Mouse (Mus musculus) stomach, postnatal 0 days (tissue): ENCODE data around the gene Chmp2a. TPM values are rescaled to one million over a fixed set of nuclear protein-coding genes. Genes with fewer than 3 reads are reported as not detected.

Experiments used
- ATAC-seq: fragments of 200-750 bp; cut with Nextera tagmentation; 2 replicates; pipeline ENCODE4 v1.8.0; 2017; ENCODE audit not compliant: low FRiP score, low TSS enrichment
- DNase-seq: peaks from one replicate; pipeline ENCODE4 v3.0.0-alpha.2; 2016; ENCODE audit warnings: low spot score
- H3K27ac ChIP-seq: fragments of 300-500 bp; sonication (generic); replicated peaks from 2 replicates; pipeline ENCODE4 v1.5.1; 2014; ENCODE audit warnings: mild to moderate bottlenecking, control low read depth
- H3K27me3 ChIP-seq: fragments of 300-500 bp; sonication (generic); 2 replicates; pipeline ENCODE4 v1.6.1; 2014; ENCODE audit warnings: low read length; ENCODE audit not compliant: control insufficient read depth, insufficient read depth
- H3K36me3 ChIP-seq: fragments of 300-500 bp; sonication (generic); 2 replicates; pipeline ENCODE4 v1.6.1; 2014; ENCODE audit warnings: low read length, mixed read lengths; ENCODE audit not compliant: control insufficient read depth, insufficient read depth
- H3K4me1 ChIP-seq: fragments of 300-500 bp; sonication (generic); replicated peaks from 2 replicates; pipeline ENCODE4 v1.6.1; 2014; ENCODE audit warnings: antibody characterized with exemption; ENCODE audit not compliant: control insufficient read depth, insufficient read depth
- H3K4me2 ChIP-seq: fragments of 300-500 bp; sonication (generic); replicated peaks from 2 replicates; pipeline ENCODE4 v1.6.1; 2014; ENCODE audit warnings: low read depth, mild to moderate bottlenecking, control low read depth, moderate library complexity
- H3K4me3 ChIP-seq: fragments of 300-500 bp; sonication (generic); 2 replicates; pipeline ENCODE4 v1.5.1; 2014; ENCODE audit warnings: low read depth, low read length, control low read depth
- H3K9ac ChIP-seq: fragments of 300-500 bp; sonication (generic); 2 replicates; pipeline ENCODE4 v1.6.1; 2014; ENCODE audit warnings: mild to moderate bottlenecking, low read length, control low read depth, mixed read lengths
- H3K9me3 ChIP-seq: fragments of 300-500 bp; sonication (generic); 2 replicates; pipeline ENCODE4 v1.6.1; 2016; ENCODE audit warnings: low read length; ENCODE audit not compliant: control insufficient read depth
- CTCF ChIP-seq: IDR thresholded peaks from 2 replicates; pipeline ENCODE4 v1.5.1; 2016; ENCODE audit warnings: antibody characterized with exemption, low read depth, mild to moderate bottlenecking, moderate library complexity
- EP300 ChIP-seq: optimal IDR thresholded peaks from 2 replicates; pipeline ENCODE3; 2016; ENCODE audit warnings: antibody characterized with exemption
- WGBS: fragments of 180-500 bp; shearing (Covaris S2); extraction: QIAGEN DNeasy Blood & Tissue Kit; methylation state at CpG from one replicate; pipeline ENCODE4 v1.1.7; 2014; 5-methylcytosine and 5-hydroxymethylcytosine counted together
- polyA plus RNA-seq: library from polyadenylated mRNA; unstranded; fragments of >200 nt; fragmentation: Nextera tagmentation; extraction: Ambion mirVana; gene quantifications from 2 replicates; pipeline ENCODE4 v1.2.1, GENCODE M21; 2015

Gene Chmp2a
- polyA plus RNA-seq, 1 experiment from 2014 or later, result 271 TPM

DNA sequence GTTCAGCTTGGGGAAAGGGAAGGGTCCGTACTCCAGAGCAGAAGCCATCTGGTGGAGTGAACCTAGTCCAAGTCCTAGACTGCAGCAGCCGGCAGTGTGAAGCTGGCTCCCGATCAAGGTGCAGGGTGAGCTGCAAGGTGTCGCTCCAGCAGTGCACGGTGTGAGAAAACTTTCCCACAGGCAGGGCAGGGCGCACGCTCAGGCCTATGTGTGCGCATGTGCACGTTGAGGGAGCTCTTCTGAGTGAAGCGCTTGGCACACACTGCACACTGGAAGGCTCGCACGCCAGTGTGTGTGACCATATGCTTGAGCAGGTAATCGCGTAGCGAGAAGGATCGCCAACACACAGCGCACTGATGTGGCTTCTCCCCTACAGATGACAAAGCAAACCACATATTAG lies 28.6 kb downstream of the Chmp2a start:
- DNase-seq (no peak), ATAC-seq (no peak)
- WGBS, result 88% methylated on average over 17 of the region's 17 CpGs
- no peaks in the 10 kb centered on the region for H3K9me3 ChIP-seq
- no peak overlapping the region for H3K9ac ChIP-seq
- H3K27ac ChIP-seq, result no peak overlapping the region
- H3K36me3 ChIP-seq, result peaks cover 8% of the 10 kb centered on the region
- no peaks in the 10 kb centered on the region for H3K4me1 ChIP-seq
- no peak for TF ChIP-seq EP300
- TF ChIP-seq CTCF, result no peak
- H3K4me3 ChIP-seq, result no peak overlapping the region
- H3K27me3 ChIP-seq, result no peaks in the 10 kb centered on the region
- H3K4me2 ChIP-seq, result no peak overlapping the region

DNA sequence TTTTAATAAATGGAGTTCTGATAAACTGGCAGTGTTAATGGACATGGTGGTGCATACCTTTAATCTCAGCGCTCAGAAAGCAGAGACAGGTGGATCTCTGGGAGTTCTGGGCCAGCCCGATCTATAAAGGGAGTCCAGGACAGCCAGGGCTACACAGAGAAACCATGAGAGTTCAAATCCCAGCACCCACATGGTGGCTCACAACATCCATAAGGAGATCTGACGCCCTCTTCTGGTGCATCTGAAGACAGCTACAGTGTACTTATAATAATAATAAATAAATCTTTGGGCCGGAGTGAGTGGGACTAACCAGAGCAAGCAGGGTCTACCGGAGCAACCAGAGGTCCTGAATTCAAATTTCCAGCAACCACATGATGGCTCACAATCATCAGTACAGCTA lies 31.2 kb downstream of the Chmp2a start:
- WGBS, result 79% methylated on average over 5 of the region's 5 CpGs
- ATAC-seq, result no peak
- H3K4me1 ChIP-seq, result no peaks in the 10 kb centered on the region

DNA sequence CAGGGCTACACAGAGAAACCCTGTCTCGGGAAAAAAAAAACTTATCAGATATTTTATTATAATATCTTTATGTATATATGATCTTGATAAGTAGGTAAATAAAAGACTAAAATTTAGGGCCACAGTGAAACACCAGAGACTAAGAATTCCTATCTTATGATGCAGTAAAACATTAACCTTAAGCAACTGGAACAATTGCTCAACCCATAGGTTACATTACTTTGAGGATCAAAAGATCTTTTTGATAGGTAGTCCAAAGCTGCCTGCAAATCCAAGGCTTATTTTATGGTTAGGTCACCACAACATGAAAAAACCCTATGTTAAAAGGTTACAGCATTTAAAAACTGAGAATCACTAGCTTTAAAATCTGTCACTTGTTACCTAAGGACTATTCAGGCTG lies 33.0 kb downstream of the Chmp2a start:
- 48% methylated on average over 1 of the region's 1 CpGs for WGBS
- Histone ChIP-seq H3K4me1 (no peaks in the 10 kb centered on the region), H3K9ac (no peak overlapping the region), H3K36me3 (peaks cover 5% of the 10 kb centered on the region; the same call in 1 of the 2 replicates), H3K27me3 (no peaks in the 10 kb centered on the region), H3K4me2 (no peak overlapping the region), H3K9me3 (no peaks in the 10 kb centered on the region), H3K27ac (no peak overlapping the region), H3K4me3 (no peak overlapping the region)
- DNase-seq (no peak), ATAC-seq (no peak)
- TF ChIP-seq CTCF (no peak), EP300 (no peak)

More for the DNA sequence above, 31.2 kb downstream of the Chmp2a start:
- Histone ChIP-seq H3K4me2 (no peak overlapping the region), H3K9ac (no peak overlapping the region), H3K36me3 (peaks cover 8% of the 10 kb centered on the region), H3K4me3 (no peak overlapping the region), H3K27me3 (no peaks in the 10 kb centered on the region), H3K27ac (no peak overlapping the region), H3K9me3 (no peaks in the 10 kb centered on the region)
- no peak for DNase-seq
- TF ChIP-seq EP300, result no peak
- TF ChIP-seq CTCF, result peak; percentile 32

DNA sequence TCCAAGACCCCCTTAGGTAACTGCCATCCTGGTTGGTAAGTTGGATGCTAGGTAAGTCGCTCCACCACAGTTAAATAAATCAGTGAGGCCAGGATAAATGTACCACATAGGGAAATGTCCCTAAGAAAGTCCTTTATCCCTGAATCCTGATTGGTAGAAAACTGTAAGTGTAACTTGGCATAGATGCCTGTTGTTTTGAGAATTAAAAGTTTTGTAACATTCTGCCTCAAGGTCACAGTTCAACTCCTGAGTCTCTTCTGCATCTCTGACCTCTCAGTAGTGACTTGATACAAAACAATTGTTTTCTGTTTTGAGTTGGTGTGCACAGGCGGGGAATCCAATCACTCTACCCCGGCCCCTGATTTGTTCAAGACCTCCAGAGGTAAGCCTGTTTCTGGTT lies 35.8 kb downstream of the Chmp2a start, which contains the start of gene Trim28:
Gene Trim28, plus strand, starts transcription at position 264 of the 400 bp plus-strand sequence.
- Histone ChIP-seq H3K27ac (no peak within 1 kb of the TSS), H3K4me2 (no peak within 1 kb of the TSS), H3K27me3 (no peaks in the 10 kb centered on the region), H3K9ac (no peak within 1 kb of the TSS), H3K4me3 (no peak within 1 kb of the TSS), H3K4me1 (no peaks in the 10 kb centered on the region), H3K36me3 (no peaks in the 10 kb centered on the region), H3K9me3 (no peaks in the 10 kb centered on the region)
- 80% methylated on average over 3 of the region's 3 CpGs for WGBS
- no peak for DNase-seq
- no peak for ATAC-seq
- no peak for TF ChIP-seq CTCF
- no peak for TF ChIP-seq EP300

DNA sequence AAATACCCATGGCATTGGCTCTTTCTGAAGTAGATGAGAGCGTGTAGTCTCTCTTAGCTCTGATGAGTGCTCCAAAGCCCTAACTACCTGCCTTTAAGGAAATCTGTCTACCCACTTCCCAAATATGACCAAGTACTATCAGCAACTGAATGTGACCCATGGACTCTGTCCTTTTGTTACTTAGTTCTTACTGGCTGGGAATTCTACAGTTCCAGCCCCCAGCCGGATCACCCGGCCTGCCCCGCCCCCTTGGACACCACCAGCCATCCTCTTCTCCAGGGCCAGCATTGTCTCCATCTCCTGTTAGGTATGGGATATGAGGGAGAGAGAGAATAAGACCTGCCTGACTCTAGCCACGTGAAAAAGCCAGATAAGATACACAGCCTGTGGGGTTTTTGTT lies 36.6 kb downstream of the Chmp2a start, which contains the start of gene Slc27a5:
Gene Slc27a5, minus strand, starts transcription at position 140 of the 400 bp plus-strand sequence.
- no peak for DNase-seq
- no peak within 1 kb of the TSS for H3K27ac ChIP-seq

DNA sequence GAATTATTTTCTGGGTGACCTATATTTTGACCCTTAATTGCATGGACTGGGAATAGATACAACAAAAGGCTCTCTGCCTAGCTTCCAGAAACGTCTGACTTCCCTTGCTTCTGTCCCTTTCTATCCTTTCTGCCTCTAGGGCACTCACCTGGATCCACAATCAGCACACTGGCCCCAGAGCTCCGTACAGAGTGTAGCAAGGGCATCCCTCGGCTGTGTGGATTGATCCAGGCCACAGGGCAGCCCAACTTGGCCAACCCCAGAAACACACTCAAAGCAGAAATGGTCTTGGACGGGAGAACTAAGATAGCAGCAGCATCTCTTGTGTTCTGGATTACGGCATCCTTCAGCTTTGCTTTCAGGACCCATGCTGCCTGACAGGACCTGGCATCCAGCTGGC lies 37.4 kb downstream of the Chmp2a start:
- H3K9ac ChIP-seq, result no peak overlapping the region
- DNase-seq (no peak), ATAC-seq (no peak)
- WGBS, result 69% methylated on average over 5 of the region's 5 CpGs
- H3K27ac ChIP-seq, result no peak overlapping the region
- no peak for TF ChIP-seq CTCF
- no peak for TF ChIP-seq EP300
- H3K36me3 ChIP-seq, result no peaks in the 10 kb centered on the region
- no peak overlapping the region for H3K4me3 ChIP-seq
- no peaks in the 10 kb centered on the region for H3K4me1 ChIP-seq
- no peaks in the 10 kb centered on the region for H3K27me3 ChIP-seq
- H3K4me2 ChIP-seq, result no peak overlapping the region
- no peaks in the 10 kb centered on the region for H3K9me3 ChIP-seq

More for the DNA sequence above, 36.6 kb downstream of the Chmp2a start, which contains the start of gene Slc27a5:
- Histone ChIP-seq H3K36me3 (no peaks in the 10 kb centered on the region), H3K4me2 (no peak within 1 kb of the TSS), H3K9me3 (no peaks in the 10 kb centered on the region), H3K27me3 (no peaks in the 10 kb centered on the region), H3K9ac (no peak within 1 kb of the TSS), H3K4me1 (no peaks in the 10 kb centered on the region), H3K4me3 (no peak within 1 kb of the TSS)
- 76% methylated on average over 5 of the region's 5 CpGs for WGBS
- TF ChIP-seq EP300 (no peak), CTCF (no peak)
- ATAC-seq, result no peak
